Mouse (Mus musculus): ENCODE measurements around the gene Krtap3-2. TPM values are rescaled to one million over a fixed set of nuclear protein-coding genes. Genes with fewer than 3 reads are reported as not detected.

The Krtap3-2 gene
- polyA plus RNA-seq, 1 experiment: not detected

- Histone ChIP-seq H3K9me3 (ENCODE audit: control insufficient read depth, low read length) (peaks cover 14% of the 10 kb centered on the region), H3K27me3 (ENCODE audit: control insufficient read depth) (no peaks in the 10 kb centered on the region), H3K4me1 (ENCODE audit: control insufficient read depth) (no peaks in the 10 kb centered on the region), H3K4me3 (replicated peaks) (no peak within 1 kb of the TSS), H3K36me3 (ENCODE audit: control insufficient read depth) (no peaks in the 10 kb centered on the region)
- no peak for TF ChIP-seq GATA1 (IDR thresholded peaks at IDR 0.05; ENCODE audit: low read length)
- no peak for TF ChIP-seq TAL1 (IDR thresholded peaks at IDR 0.05; ENCODE audit: low read length)
Measured at GRCm38 (mm10) chr11:99521288-99521860, 35.3 kb downstream of the Krtap3-2 start, which contains the start of gene Krt39. TSS of gene Krt39 (minus strand) at chr11:99521338.

- no peaks in the 10 kb centered on the region for H3K36me3 ChIP-seq (ENCODE audit: control insufficient read depth)
- no peaks in the 10 kb centered on the region for H3K4me1 ChIP-seq (ENCODE audit: control insufficient read depth)
- no peak for TF ChIP-seq GATA1 (IDR thresholded peaks at IDR 0.05; ENCODE audit: low read length)
- no peak for TF ChIP-seq TAL1 (IDR thresholded peaks at IDR 0.05; ENCODE audit: low read length)
- peaks cover 7% of the 10 kb centered on the region; the same call in 1 of the 2 replicates for H3K9me3 ChIP-seq (ENCODE audit: control insufficient read depth, low read length)
- H3K27me3 ChIP-seq (ENCODE audit: control insufficient read depth): no peaks in the 10 kb centered on the region
- H3K4me3 ChIP-seq (replicated peaks): no peak overlapping the region
Measured at GRCm38 (mm10) chr11:99514098-99514497, 42.6 kb downstream of the Krtap3-2 start.

Other genes starting within 250 kb of the Krtap3-2 start
- not detected in 2 replicates for gene Krt25, start 233.9 kb downstream of the Krtap3-2 start, polyA plus RNA-seq (2012)
- not detected in 2 replicates for gene Krt26, start 218.9 kb downstream of the Krtap3-2 start, polyA plus RNA-seq (2012)
- not detected in 2 replicates for gene Krt27, start 205.7 kb downstream of the Krtap3-2 start, polyA plus RNA-seq (2012)
- not detected in 2 replicates for gene Krt28, start 181.9 kb downstream of the Krtap3-2 start, polyA plus RNA-seq (2012)
- gene Krt10, start 167.5 kb downstream of the Krtap3-2 start, polyA plus RNA-seq (2012): 0.22 and 0.51 TPM in 2 replicates
- gene Krt12, start 134.6 kb downstream of the Krtap3-2 start, polyA plus RNA-seq (2012): not detected in 2 replicates
- gene Krt20, start 118.7 kb downstream of the Krtap3-2 start, polyA plus RNA-seq (2012): not detected in 2 replicates
- not detected in 2 replicates for gene Krt23, start 63.7 kb downstream of the Krtap3-2 start, polyA plus RNA-seq (2012)
- gene Krt39, start 35.5 kb downstream of the Krtap3-2 start, polyA plus RNA-seq (2012): not detected in 2 replicates
- not detected in 2 replicates for gene Krt40, start 13.7 kb downstream of the Krtap3-2 start, polyA plus RNA-seq (2012)
- gene Krtap3-3, start 6.0 kb downstream of the Krtap3-2 start, polyA plus RNA-seq (2012): not detected in 2 replicates
- not detected in 2 replicates for gene Gm11939, start 2.6 kb upstream of the Krtap3-2 start, polyA plus RNA-seq (2012)
- gene Krtap3-1, start 9.8 kb upstream of the Krtap3-2 start, polyA plus RNA-seq (2012): not detected in 2 replicates
- not detected in 2 replicates for gene Krtap1-5, start 24.2 kb upstream of the Krtap3-2 start, polyA plus RNA-seq (2012)
- gene Krtap1-4, start 26.8 kb upstream of the Krtap3-2 start, polyA plus RNA-seq (2012): not detected in 2 replicates
- not detected in 2 replicates for gene Krtap1-3, start 34.5 kb upstream of the Krtap3-2 start, polyA plus RNA-seq (2012)
- gene Krtap9-3, start 41.3 kb upstream of the Krtap3-2 start, polyA plus RNA-seq (2012): not detected in 2 replicates
- gene Gm11938, start 46.5 kb upstream of the Krtap3-2 start, polyA plus RNA-seq (2012): not detected in 2 replicates
- not detected in 2 replicates for gene Gm11937, start 53.3 kb upstream of the Krtap3-2 start, polyA plus RNA-seq (2012)
- not detected in 2 replicates for gene Krtap2-4, start 58.0 kb upstream of the Krtap3-2 start, polyA plus RNA-seq (2012)
- not detected in 2 replicates for gene Gm11562, start 63.6 kb upstream of the Krtap3-2 start, polyA plus RNA-seq (2012)
- gene Krtap4-1, start 71.4 kb upstream of the Krtap3-2 start, polyA plus RNA-seq (2012): not detected in 2 replicates
- not detected in 2 replicates for gene Krtap4-2, start 78.2 kb upstream of the Krtap3-2 start, polyA plus RNA-seq (2012)
- not detected in 2 replicates for gene Krtap4-7, start 87.2 kb upstream of the Krtap3-2 start, polyA plus RNA-seq (2012)
- gene Gm11555, start 93.4 kb upstream of the Krtap3-2 start, polyA plus RNA-seq (2012): not detected in 2 replicates
- not detected in 2 replicates for gene Gm11563, start 102.1 kb upstream of the Krtap3-2 start, polyA plus RNA-seq (2012)
- not detected in 2 replicates for gene Krtap4-6, start 109.1 kb upstream of the Krtap3-2 start, polyA plus RNA-seq (2012)
- gene Gm14190, start 133.9 kb upstream of the Krtap3-2 start, polyA plus RNA-seq (2012): not detected in 2 replicates
- not detected in 2 replicates for gene Gm14180, start 177.4 kb upstream of the Krtap3-2 start, polyA plus RNA-seq (2012)
- not detected in 2 replicates for gene Gm11595, start 216.1 kb upstream of the Krtap3-2 start, polyA plus RNA-seq (2012)
- gene Krtap4-8, start 223.9 kb upstream of the Krtap3-2 start, polyA plus RNA-seq (2012): not detected in 2 replicates
- not detected in 2 replicates for gene Krtap4-9, start 228.3 kb upstream of the Krtap3-2 start, polyA plus RNA-seq (2012)
- not detected in 2 replicates for gene Gm11596, start 236.6 kb upstream of the Krtap3-2 start, polyA plus RNA-seq (2012)
- not detected in 2 replicates for gene Gm11569, start 242.1 kb upstream of the Krtap3-2 start, polyA plus RNA-seq (2012)
- not detected in 2 replicates for gene Gm11554, start 247.6 kb upstream of the Krtap3-2 start, polyA plus RNA-seq (2012)